Mouse (Mus musculus) left cerebral cortex, postnatal 10 days (tissue): ENCODE results near the gene Crybb1. TPM values are rescaled to one million over a fixed set of nuclear protein-coding genes. Genes with fewer than 3 reads are reported as not detected.

Experiments used
- total RNA-seq, 2 experiments: library from RNA; stranded (reverse); gene quantifications; 2 replicates each; pipeline ENCODE4 v1.2.3; 2021

Crybb1 gene
- total RNA-seq, 2 experiments from 2014 or later: 10.0 to 12.1 TPM

Other genes with a start within 250 kb of the Crybb1 start
- gene Cryba4, start 3.3 kb upstream of the Crybb1 start, total RNA-seq: 1 to 10 TPM in 1 of 2 experiments, under 1 TPM in 1; 0.67 to 1.5 TPM
- 10 to 100 TPM; 34.4 to 34.6 TPM for gene Tpst2, start 20.9 kb downstream of the Crybb1 start, total RNA-seq
- 10 to 100 TPM; 33.0 to 34.9 TPM for gene Tfip11, start 70.5 kb downstream of the Crybb1 start, total RNA-seq
- 10 to 100 TPM; 27.9 to 30.0 TPM for gene Srrd, start 87.2 kb downstream of the Crybb1 start, total RNA-seq
- gene Hps4, start 87.3 kb downstream of the Crybb1 start, total RNA-seq: 10 to 100 TPM; 18.8 to 29.2 TPM
- gene Gm6583, start 100.2 kb downstream of the Crybb1 start, total RNA-seq: under 1 TPM in 1 of 2 experiments, not detected in 1; 0.15 TPM
- 100 to 1,000 TPM; 154 to 161 TPM for gene Asphd2, start 139.1 kb downstream of the Crybb1 start, total RNA-seq
- not detected for gene Gm6588, start 193.6 kb downstream of the Crybb1 start, total RNA-seq